Mouse (Mus musculus) forebrain, embryonic 16.5 days (tissue): ENCODE data around the gene Mrpl34. TPM values are rescaled to one million over a fixed set of nuclear protein-coding genes. Genes with fewer than 3 reads are reported as not detected.
A peak's percentile ranks its signal among the peaks of the same experiment; 100 is the strongest.

Experiments used
- ATAC-seq: fragments of 200-750 bp; cut with Nextera tagmentation; 2 replicates; pipeline ENCODE4 v1.8.0; 2017; ENCODE audit warnings: mild to moderate bottlenecking, moderate library complexity
- H3K27ac ChIP-seq: fragments of 300-500 bp; sonication (generic); 2 replicates; pipeline ENCODE4 v1.5.1; 2014; ENCODE audit warnings: low read length, control low read depth
- H3K27me3 ChIP-seq: fragments of 300-500 bp; sonication (generic); replicated peaks from 2 replicates; pipeline ENCODE4 v1.6.1; 2014; ENCODE audit warnings: low read length; ENCODE audit not compliant: control insufficient read depth, insufficient read depth
- H3K36me3 ChIP-seq: fragments of 300-500 bp; sonication (generic); 2 replicates; pipeline ENCODE4 v1.6.1; 2014; ENCODE audit not compliant: control insufficient read depth, insufficient read depth
- H3K4me1 ChIP-seq: fragments of 300-500 bp; sonication (generic); replicated peaks from 2 replicates; pipeline ENCODE4 v1.6.1; 2014; ENCODE audit warnings: low read length; ENCODE audit not compliant: control insufficient read depth, insufficient read depth
- H3K4me2 ChIP-seq: fragments of 300-500 bp; sonication (generic); 2 replicates; pipeline ENCODE4 v1.6.1; 2014; ENCODE audit warnings: mild to moderate bottlenecking, low read length, control low read depth
- H3K4me3 ChIP-seq: fragments of 300-500 bp; sonication (generic); replicated peaks from 2 replicates; pipeline ENCODE4 v1.5.1; 2014; ENCODE audit warnings: mild to moderate bottlenecking, low read length, control low read depth
- H3K9ac ChIP-seq: fragments of 300-500 bp; sonication (generic); replicated peaks from 2 replicates; pipeline ENCODE4 v1.6.1; 2014; ENCODE audit warnings: low read depth, low read length, control low read depth
- H3K9me3 ChIP-seq: fragments of 300-500 bp; sonication (generic); 2 replicates; pipeline ENCODE4 v1.6.1; 2016; ENCODE audit warnings: low read length; ENCODE audit not compliant: control insufficient read depth
- WGBS: fragments of 180-500 bp; shearing (Covaris S2); extraction: QIAGEN DNeasy Blood & Tissue Kit; methylation state at CpG from one replicate; pipeline ENCODE4 v1.1.7; 2014; 5-methylcytosine and 5-hydroxymethylcytosine counted together
- polyA plus RNA-seq: library from polyadenylated mRNA; unstranded; fragments of >200 nt; fragmentation: Nextera tagmentation; extraction: Ambion mirVana; gene quantifications from 2 replicates; pipeline ENCODE4 v1.2.1, GENCODE M21; 2015

Mrpl34 gene
- polyA plus RNA-seq, 1 experiment from 2014 or later, result 178 TPM

- H3K4me2 ChIP-seq, result no peak overlapping the region
- 97% methylated on average over 5 of the region's 5 CpGs for WGBS
Observed at GRCm38 (mm10) chr8:71466198-71466597, 1.4 kb downstream of the Mrpl34 start.

GRCm38 (mm10) chr8:71467201-71467600 is 2.4 kb downstream of the Mrpl34 start:
- H3K4me1 ChIP-seq, result peaks cover 42% of the 10 kb centered on the region
- no peak overlapping the region for H3K4me3 ChIP-seq
- no peaks in the 10 kb centered on the region for H3K36me3 ChIP-seq
- no peak for ATAC-seq
- WGBS, result 95% methylated on average over 2 of the region's 2 CpGs
- no peak overlapping the region for H3K9ac ChIP-seq
- H3K4me2 ChIP-seq, result no peak overlapping the region
- no peak overlapping the region for H3K27ac ChIP-seq
- H3K27me3 ChIP-seq, result no peaks in the 10 kb centered on the region
- H3K9me3 ChIP-seq, result no peaks in the 10 kb centered on the region

More at GRCm38 (mm10) chr8:71466198-71466597, 1.4 kb downstream of the Mrpl34 start:
- H3K36me3 ChIP-seq, result 0 out of 2 replicates have a peak, but pooled peaks cover under 1% of the 10 kb centered on the region
- H3K9me3 ChIP-seq, result no peaks in the 10 kb centered on the region
- no peaks in the 10 kb centered on the region for H3K27me3 ChIP-seq
- H3K4me3 ChIP-seq, result no peak overlapping the region
- no peak overlapping the region for H3K27ac ChIP-seq
- peaks cover 51% of the 10 kb centered on the region for H3K4me1 ChIP-seq
- ATAC-seq, result no peak
- H3K9ac ChIP-seq, result no peak overlapping the region

GRCm38 (mm10) chr8:71468001-71468400 is 3.2 kb downstream of the Mrpl34 start:
- H3K9me3 ChIP-seq, result no peaks in the 10 kb centered on the region
- no peaks in the 10 kb centered on the region for H3K36me3 ChIP-seq
- ATAC-seq, result no peak
- no peaks in the 10 kb centered on the region for H3K27me3 ChIP-seq
- H3K27ac ChIP-seq, result no peak overlapping the region
- no peak overlapping the region for H3K4me2 ChIP-seq
- H3K9ac ChIP-seq, result no peak overlapping the region
- 88% methylated on average over 1 of the region's 1 CpGs for WGBS
- H3K4me3 ChIP-seq, result no peak overlapping the region
- peaks cover 34% of the 10 kb centered on the region for H3K4me1 ChIP-seq

GRCm38 (mm10) chr8:71468916-71469315 is 4.2 kb downstream of the Mrpl34 start, which contains the start of gene Dda1:
TSS of gene Dda1 (plus strand) at chr8:71469199.
- peak; percentile 91 for ATAC-seq
- 0% methylated on average over 42 of the region's 52 CpGs for WGBS
- H3K27me3 ChIP-seq, result no peaks in the 10 kb centered on the region

GRCm38 (mm10) chr8:71469411-71469810 is 4.7 kb downstream of the Mrpl34 start:
- H3K9ac ChIP-seq, result peak overlapping the region; percentile 76
- peaks cover 26% of the 10 kb centered on the region for H3K4me1 ChIP-seq
- 2% methylated on average over 21 of the region's 24 CpGs for WGBS
- H3K36me3 ChIP-seq, result peaks cover 3% of the 10 kb centered on the region; the same call in 1 of the 2 replicates
- ATAC-seq, result peak; percentile 50
- peak overlapping the region; percentile 83 for H3K27ac ChIP-seq
- peak overlapping the region; percentile 76 for H3K4me2 ChIP-seq
- H3K27me3 ChIP-seq, result no peaks in the 10 kb centered on the region
- no peaks in the 10 kb centered on the region for H3K9me3 ChIP-seq
- H3K4me3 ChIP-seq, result peak overlapping the region; percentile 74

More at GRCm38 (mm10) chr8:71468916-71469315, 4.2 kb downstream of the Mrpl34 start, which contains the start of gene Dda1:
- no peaks in the 10 kb centered on the region for H3K9me3 ChIP-seq
- peaks cover 31% of the 10 kb centered on the region for H3K4me1 ChIP-seq
- peak within 1 kb of the TSS; percentile 83 for H3K27ac ChIP-seq
- peak within 1 kb of the TSS; percentile 76 for H3K4me2 ChIP-seq
- H3K4me3 ChIP-seq, result peak within 1 kb of the TSS; percentile 74
- H3K9ac ChIP-seq, result peak within 1 kb of the TSS; percentile 76
- H3K36me3 ChIP-seq, result peaks cover 3% of the 10 kb centered on the region; the same call in 1 of the 2 replicates

- 82% methylated on average over 3 of the region's 3 CpGs for WGBS
- H3K4me1 ChIP-seq, result peaks cover 24% of the 10 kb centered on the region
- H3K4me3 ChIP-seq, result peak overlapping the region; percentile 74
- no peak for ATAC-seq
- peak overlapping the region; percentile 76 for H3K4me2 ChIP-seq
- H3K36me3 ChIP-seq, result peaks cover 7% of the 10 kb centered on the region; the same call in 1 of the 2 replicates
- peak overlapping the region; percentile 76 for H3K9ac ChIP-seq
- no peaks in the 10 kb centered on the region for H3K9me3 ChIP-seq
- no peak overlapping the region for H3K27ac ChIP-seq
- H3K27me3 ChIP-seq, result no peaks in the 10 kb centered on the region
Observed at GRCm38 (mm10) chr8:71470146-71470912, 5.6 kb downstream of the Mrpl34 start.

GRCm38 (mm10) chr8:71470913-71471255 is 6.1 kb downstream of the Mrpl34 start:
- ATAC-seq, result no peak
- no peaks in the 10 kb centered on the region for H3K9me3 ChIP-seq
- H3K27ac ChIP-seq, result no peak overlapping the region
- H3K36me3 ChIP-seq, result peaks cover 7% of the 10 kb centered on the region; the same call in 1 of the 2 replicates
- H3K27me3 ChIP-seq, result no peaks in the 10 kb centered on the region
- WGBS, result 80% methylated on average over 5 of the region's 5 CpGs
- H3K4me1 ChIP-seq, result peaks cover 23% of the 10 kb centered on the region
- no peak overlapping the region for H3K9ac ChIP-seq
- no peak overlapping the region for H3K4me2 ChIP-seq
- H3K4me3 ChIP-seq, result no peak overlapping the region

GRCm38 (mm10) chr8:71471861-71472260 is 7.1 kb downstream of the Mrpl34 start:
- WGBS, result 93% methylated on average over 17 of the region's 17 CpGs

GRCm38 (mm10) chr8:71472601-71473386 is 8.0 kb downstream of the Mrpl34 start:
- no peaks in the 10 kb centered on the region for H3K27me3 ChIP-seq
- H3K4me1 ChIP-seq, result peaks cover 32% of the 10 kb centered on the region
- no peak overlapping the region for H3K9ac ChIP-seq
- peaks cover 7% of the 10 kb centered on the region; the same call in 1 of the 2 replicates for H3K36me3 ChIP-seq
- 84% methylated on average over 8 of the region's 8 CpGs for WGBS
- H3K27ac ChIP-seq, result no peak overlapping the region
- ATAC-seq, result no peak
- H3K4me3 ChIP-seq, result no peak overlapping the region
- no peaks in the 10 kb centered on the region for H3K9me3 ChIP-seq
- H3K4me2 ChIP-seq, result no peak overlapping the region

More at GRCm38 (mm10) chr8:71471861-71472260, 7.1 kb downstream of the Mrpl34 start:
- Histone ChIP-seq H3K9me3 (no peaks in the 10 kb centered on the region), H3K36me3 (peaks cover 7% of the 10 kb centered on the region; the same call in 1 of the 2 replicates), H3K27ac (no peak overlapping the region), H3K4me1 (peaks cover 25% of the 10 kb centered on the region), H3K4me2 (no peak overlapping the region), H3K9ac (no peak overlapping the region), H3K4me3 (no peak overlapping the region), H3K27me3 (no peaks in the 10 kb centered on the region)
- ATAC-seq, result no peak
